Mouse (Mus musculus) embryonic fibroblast, embryonic 13.5 days (primary cell): ENCODE results near the gene Pstpip1. TPM values are rescaled to one million over a fixed set of nuclear protein-coding genes. Genes with fewer than 3 reads are reported as not detected.

Source experiments
- H3K27ac ChIP-seq: 2 replicates; pipeline ENCODE4 v1.5.1; 2012; ENCODE audit warnings: low read length, control low read depth, inconsistent platforms; ENCODE audit not compliant: insufficient read depth
- H3K4me1 ChIP-seq: 2 replicates; pipeline ENCODE4 v1.6.1; 2011; ENCODE audit warnings: low read length; ENCODE audit not compliant: control insufficient read depth, insufficient read depth
- H3K4me3 ChIP-seq: 2 replicates; pipeline ENCODE4 v1.5.1; 2011; ENCODE audit warnings: mild to moderate bottlenecking, control low read depth, low read length; ENCODE audit not compliant: insufficient read depth
- CTCF ChIP-seq: IDR thresholded peaks from 2 replicates; pipeline ENCODE4 v1.5.1; 2011; ENCODE audit warnings: mild to moderate bottlenecking, control low read depth, low read length, moderate library complexity, borderline replicate concordance; ENCODE audit not compliant: insufficient read depth
- POLR2A ChIP-seq: IDR thresholded peaks from 2 replicates; pipeline ENCODE4 v1.6.1; 2011; ENCODE audit warnings: low read depth, mild to moderate bottlenecking, control low read depth, low read length, moderate library complexity
- polyA plus RNA-seq: library from polyadenylated mRNA; stranded (reverse); fragments of >200 nt; gene quantifications from 2 replicates; pipeline ENCODE4 v1.2.4, GENCODE M21; 2011; ENCODE audit warnings: low read depth; ENCODE audit not compliant: missing spikeins, insufficient read length

Gene Pstpip1
- polyA plus RNA-seq, 1 experiment = 2.6 TPM

GRCm38 (mm10) chr9:56166161-56166560 is 76.4 kb downstream of the Pstpip1 start:
- TF ChIP-seq POLR2A = no peak
- TF ChIP-seq CTCF = no peak
- Histone ChIP-seq H3K4me1 (no peaks in the 10 kb centered on the region), H3K27ac (no peak overlapping the region), H3K4me3 (no peak overlapping the region)

DNA sequence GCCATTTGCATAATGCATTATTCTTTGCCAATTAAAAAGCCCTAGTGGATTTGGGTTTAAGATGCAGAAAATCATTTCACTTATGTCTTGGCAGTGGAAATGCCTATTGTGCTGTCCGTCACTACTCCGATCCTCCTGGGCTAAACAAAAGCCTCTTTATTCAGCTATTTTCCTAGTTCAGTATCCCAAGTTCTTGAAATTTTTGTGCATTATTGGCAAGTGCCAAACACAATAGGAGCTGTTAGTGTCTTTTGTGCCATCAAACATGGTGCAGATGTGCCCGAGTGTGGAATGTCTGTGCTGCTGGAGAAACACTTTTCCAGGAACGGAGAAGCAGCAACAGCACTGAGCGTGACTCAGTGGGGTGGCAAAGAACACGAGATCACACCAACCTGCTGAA is 77.9 kb downstream of the Pstpip1 start:
- no peak overlapping the region for H3K4me3 ChIP-seq
- no peak for TF ChIP-seq CTCF
- no peak for TF ChIP-seq POLR2A
- no peaks in the 10 kb centered on the region for H3K4me1 ChIP-seq
- H3K27ac ChIP-seq = no peak overlapping the region

DNA sequence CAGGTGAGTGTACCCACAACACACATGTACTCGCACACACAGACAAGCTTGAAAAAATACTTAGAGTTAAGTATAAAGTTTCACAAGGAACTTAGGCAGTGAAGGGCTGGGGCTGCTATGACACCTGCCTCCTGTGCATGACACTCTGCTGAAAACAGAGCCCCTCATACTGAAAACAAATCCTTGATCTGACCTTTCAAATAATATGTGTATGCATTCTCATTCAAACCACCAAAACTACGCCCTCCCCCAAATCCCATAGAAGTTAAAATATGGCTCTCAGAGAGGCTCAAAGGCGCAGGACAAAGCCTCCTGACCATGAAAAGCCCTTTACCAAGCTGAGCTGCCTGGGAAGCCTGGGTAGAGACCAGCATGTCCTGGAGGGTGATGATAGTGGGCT is 85.6 kb downstream of the Pstpip1 start:
- Histone ChIP-seq H3K4me1 (no peaks in the 10 kb centered on the region), H3K4me3 (no peak overlapping the region), H3K27ac (no peak overlapping the region)
- TF ChIP-seq POLR2A = no peak
- TF ChIP-seq CTCF = no peak

GRCm38 (mm10) chr9:56177354-56177753 is 87.6 kb downstream of the Pstpip1 start:
- Histone ChIP-seq H3K4me3 (no peak overlapping the region), H3K4me1 (no peaks in the 10 kb centered on the region), H3K27ac (no peak overlapping the region)
- TF ChIP-seq POLR2A (no peak), CTCF (no peak)

Other genes starting within 250 kb of the Pstpip1 start
- 12.4 and 14.1 TPM in 2 replicates for gene Scaper, start 151.8 kb upstream of the Pstpip1 start, polyA plus RNA-seq
- not detected in 2 replicates for gene 4930563M21Rik, start 79.4 kb upstream of the Pstpip1 start, polyA plus RNA-seq
- 142 and 173 TPM in 2 replicates for gene Rcn2, start 48.1 kb upstream of the Pstpip1 start, polyA plus RNA-seq
- gene Tspan3, start 75.5 kb downstream of the Pstpip1 start, polyA plus RNA-seq = 178 and 183 TPM in 2 replicates